Mouse (Mus musculus) stomach, embryonic 15.5 days (tissue): ENCODE data around the gene Eya4. TPM values are rescaled to one million over a fixed set of nuclear protein-coding genes. Genes with fewer than 3 reads are reported as not detected.
A peak's percentile ranks its signal among the peaks of the same experiment; 100 is the strongest.

ENCODE experiments used
- ATAC-seq: fragments of 200-750 bp; cut with Nextera tagmentation; 2 replicates; pipeline ENCODE4 v1.8.0; 2017; ENCODE audit warnings: low read depth, moderate number of reproducible peaks, moderate TSS enrichment; ENCODE audit not compliant: insufficient read depth, low FRiP score
- H3K27ac ChIP-seq: fragments of 300-500 bp; sonication (generic); 2 replicates; pipeline ENCODE4 v1.5.1; 2015; ENCODE audit warnings: mild to moderate bottlenecking, inconsistent platforms
- H3K27me3 ChIP-seq: fragments of 300-500 bp; sonication (generic); replicated peaks from 2 replicates; pipeline ENCODE4 v1.6.1; 2015; ENCODE audit warnings: inconsistent platforms
- H3K36me3 ChIP-seq: fragments of 300-500 bp; sonication (generic); 2 replicates; pipeline ENCODE4 v1.6.1; 2015; ENCODE audit warnings: inconsistent platforms
- H3K4me1 ChIP-seq: fragments of 300-500 bp; sonication (generic); 2 replicates; pipeline ENCODE4 v1.6.1; 2015; ENCODE audit warnings: inconsistent platforms
- H3K4me2 ChIP-seq: fragments of 300-500 bp; sonication (generic); 2 replicates; pipeline ENCODE4 v1.6.1; 2015; ENCODE audit warnings: mild to moderate bottlenecking, inconsistent platforms
- H3K4me3 ChIP-seq: fragments of 300-500 bp; sonication (generic); replicated peaks from 2 replicates; pipeline ENCODE4 v1.5.1; 2015; ENCODE audit warnings: inconsistent platforms
- H3K9ac ChIP-seq: fragments of 300-500 bp; sonication (generic); 2 replicates; pipeline ENCODE4 v1.6.1; 2015; ENCODE audit warnings: inconsistent platforms
- H3K9me3 ChIP-seq: fragments of 300-500 bp; sonication (generic); 2 replicates; pipeline ENCODE4 v1.6.1; 2016; ENCODE audit warnings: inconsistent platforms
- WGBS: fragments of 180-500 bp; shearing (Covaris S2); methylation state at CpG from one replicate; pipeline ENCODE4 v1.1.7; 2015; 5-methylcytosine and 5-hydroxymethylcytosine counted together
- polyA plus RNA-seq: library from polyadenylated mRNA; unstranded; fragments of >200 nt; fragmentation: Nextera tagmentation; extraction: Ambion mirVana; gene quantifications from 2 replicates; pipeline ENCODE4 v1.2.1, GENCODE M21; 2015

The Eya4 gene
- polyA plus RNA-seq, 1 experiment from 2014 or later: 0.92 TPM

GRCm38 (mm10) chr10:23081548-23081828 lies 269.1 kb downstream of the Eya4 start:
- Histone ChIP-seq H3K4me2 (no peak overlapping the region), H3K4me3 (no peak overlapping the region), H3K4me1 (no peaks in the 10 kb centered on the region), H3K27ac (no peak overlapping the region), H3K36me3 (no peaks in the 10 kb centered on the region), H3K9me3 (no peaks in the 10 kb centered on the region), H3K9ac (no peak overlapping the region), H3K27me3 (no peaks in the 10 kb centered on the region)
- 26% methylated on average over 4 of the region's 4 CpGs for WGBS
- ATAC-seq: no peak

- 0 out of 2 replicates have a peak, but pooled peaks have one; percentile 31 for ATAC-seq
- H3K36me3 ChIP-seq: no peaks in the 10 kb centered on the region
- H3K27me3 ChIP-seq: no peaks in the 10 kb centered on the region
- peak overlapping the region; percentile 40 for H3K4me2 ChIP-seq
- peak overlapping the region; percentile 35; the same call in 1 of the 2 replicates for H3K27ac ChIP-seq
- H3K9ac ChIP-seq: no peak overlapping the region
- H3K4me3 ChIP-seq: no peak overlapping the region
- no peaks in the 10 kb centered on the region for H3K9me3 ChIP-seq
- no peaks in the 10 kb centered on the region for H3K4me1 ChIP-seq
- 34% methylated on average over 24 of the region's 24 CpGs for WGBS
Measured at GRCm38 (mm10) chr10:23080749-23081547, 269.6 kb downstream of the Eya4 start.

GRCm38 (mm10) chr10:23076691-23077385 lies 273.7 kb downstream of the Eya4 start:
- no peaks in the 10 kb centered on the region for H3K9me3 ChIP-seq
- no peaks in the 10 kb centered on the region for H3K36me3 ChIP-seq
- H3K27me3 ChIP-seq: no peaks in the 10 kb centered on the region
- H3K4me1 ChIP-seq: no peaks in the 10 kb centered on the region
- H3K4me3 ChIP-seq: peak overlapping the region; percentile 19
- peak overlapping the region; percentile 26; the same call in 1 of the 2 replicates for H3K27ac ChIP-seq
- no peak for ATAC-seq
- peak overlapping the region; percentile 38 for H3K4me2 ChIP-seq
- no peak overlapping the region for H3K9ac ChIP-seq
- 30% methylated on average over 21 of the region's 21 CpGs for WGBS

- Histone ChIP-seq H3K4me2 (no peak overlapping the region), H3K36me3 (no peaks in the 10 kb centered on the region), H3K27me3 (no peaks in the 10 kb centered on the region), H3K9ac (no peak overlapping the region), H3K4me1 (no peaks in the 10 kb centered on the region), H3K9me3 (no peaks in the 10 kb centered on the region), H3K4me3 (no peak overlapping the region), H3K27ac (no peak overlapping the region)
- 67% methylated on average over 2 of the region's 2 CpGs for WGBS
- ATAC-seq: no peak
Measured at GRCm38 (mm10) chr10:23073431-23073830, 277.2 kb downstream of the Eya4 start.

GRCm38 (mm10) chr10:23063637-23064036 lies 286.9 kb downstream of the Eya4 start:
- no peaks in the 10 kb centered on the region for H3K36me3 ChIP-seq
- no peaks in the 10 kb centered on the region for H3K27me3 ChIP-seq
- H3K4me1 ChIP-seq: no peaks in the 10 kb centered on the region; the same call in 1 of the 2 replicates
- H3K9ac ChIP-seq: no peak overlapping the region
- 47% methylated on average over 6 of the region's 6 CpGs for WGBS
- ATAC-seq: no peak
- no peak overlapping the region for H3K4me2 ChIP-seq
- H3K4me3 ChIP-seq: no peak overlapping the region
- H3K9me3 ChIP-seq: no peaks in the 10 kb centered on the region
- H3K27ac ChIP-seq: no peak overlapping the region

- no peaks in the 10 kb centered on the region for H3K9me3 ChIP-seq
- H3K36me3 ChIP-seq: no peaks in the 10 kb centered on the region
- H3K4me2 ChIP-seq: no peak overlapping the region
- H3K27ac ChIP-seq: no peak overlapping the region; the same call in 1 of the 2 replicates
- no peaks in the 10 kb centered on the region for H3K27me3 ChIP-seq
- 65% methylated on average over 5 of the region's 5 CpGs for WGBS
- no peaks in the 10 kb centered on the region; the same call in 1 of the 2 replicates for H3K4me1 ChIP-seq
- H3K9ac ChIP-seq: no peak overlapping the region
- no peak overlapping the region for H3K4me3 ChIP-seq
- no peak for ATAC-seq
Measured at GRCm38 (mm10) chr10:23062719-23063118, 287.9 kb downstream of the Eya4 start.

GRCm38 (mm10) chr10:23060694-23061060 lies 289.9 kb downstream of the Eya4 start:
- no peak overlapping the region for H3K9ac ChIP-seq
- no peaks in the 10 kb centered on the region for H3K9me3 ChIP-seq
- peak overlapping the region; percentile 73 for H3K27ac ChIP-seq
- H3K4me3 ChIP-seq: no peak overlapping the region
- no peak overlapping the region for H3K4me2 ChIP-seq
- no peaks in the 10 kb centered on the region for H3K27me3 ChIP-seq
- H3K4me1 ChIP-seq: no peaks in the 10 kb centered on the region; the same call in 1 of the 2 replicates
- H3K36me3 ChIP-seq: no peaks in the 10 kb centered on the region
- WGBS: 50% methylated on average over 3 of the region's 3 CpGs
- no peak for ATAC-seq

- H3K4me2 ChIP-seq: no peak overlapping the region
- H3K9me3 ChIP-seq: no peaks in the 10 kb centered on the region
- no peak overlapping the region for H3K9ac ChIP-seq
- peak overlapping the region; percentile 78 for H3K27ac ChIP-seq
- WGBS: 31% methylated on average over 5 of the region's 5 CpGs
- peak; percentile 43; the same call in 1 of the 2 replicates for ATAC-seq
- H3K27me3 ChIP-seq: no peaks in the 10 kb centered on the region
- no peak overlapping the region for H3K4me3 ChIP-seq
- no peaks in the 10 kb centered on the region; the same call in 1 of the 2 replicates for H3K4me1 ChIP-seq
- H3K36me3 ChIP-seq: no peaks in the 10 kb centered on the region
Measured at GRCm38 (mm10) chr10:23060041-23060693, 290.4 kb downstream of the Eya4 start.

GRCm38 (mm10) chr10:23053379-23053915 lies 297.1 kb downstream of the Eya4 start:
- no peak overlapping the region for H3K9ac ChIP-seq
- no peaks in the 10 kb centered on the region for H3K36me3 ChIP-seq
- peak overlapping the region; percentile 58 for H3K27ac ChIP-seq
- H3K4me3 ChIP-seq: no peak overlapping the region
- H3K4me2 ChIP-seq: no peak overlapping the region
- no peak for ATAC-seq
- H3K27me3 ChIP-seq: no peaks in the 10 kb centered on the region
- H3K9me3 ChIP-seq: no peaks in the 10 kb centered on the region
- H3K4me1 ChIP-seq: no peaks in the 10 kb centered on the region
- WGBS: 44% methylated on average over 8 of the region's 8 CpGs
